Mouse (Mus musculus): ENCODE measurements around the gene Ripor3. TPM values are rescaled to one million over a fixed set of nuclear protein-coding genes. Genes with fewer than 3 reads are reported as not detected.
"Not testable (repeated sequence)": the region's sequence is repeated elsewhere in the genome, so short reads cannot be mapped to it uniquely, and the experiment has no call there.

Gene Ripor3
- total RNA-seq (2021), result under 1 TPM; 0.21 to 0.61 TPM
- long read RNA-seq, experiment 1, result 0 reads
- long read RNA-seq, experiment 2, result 0 reads

DNA sequence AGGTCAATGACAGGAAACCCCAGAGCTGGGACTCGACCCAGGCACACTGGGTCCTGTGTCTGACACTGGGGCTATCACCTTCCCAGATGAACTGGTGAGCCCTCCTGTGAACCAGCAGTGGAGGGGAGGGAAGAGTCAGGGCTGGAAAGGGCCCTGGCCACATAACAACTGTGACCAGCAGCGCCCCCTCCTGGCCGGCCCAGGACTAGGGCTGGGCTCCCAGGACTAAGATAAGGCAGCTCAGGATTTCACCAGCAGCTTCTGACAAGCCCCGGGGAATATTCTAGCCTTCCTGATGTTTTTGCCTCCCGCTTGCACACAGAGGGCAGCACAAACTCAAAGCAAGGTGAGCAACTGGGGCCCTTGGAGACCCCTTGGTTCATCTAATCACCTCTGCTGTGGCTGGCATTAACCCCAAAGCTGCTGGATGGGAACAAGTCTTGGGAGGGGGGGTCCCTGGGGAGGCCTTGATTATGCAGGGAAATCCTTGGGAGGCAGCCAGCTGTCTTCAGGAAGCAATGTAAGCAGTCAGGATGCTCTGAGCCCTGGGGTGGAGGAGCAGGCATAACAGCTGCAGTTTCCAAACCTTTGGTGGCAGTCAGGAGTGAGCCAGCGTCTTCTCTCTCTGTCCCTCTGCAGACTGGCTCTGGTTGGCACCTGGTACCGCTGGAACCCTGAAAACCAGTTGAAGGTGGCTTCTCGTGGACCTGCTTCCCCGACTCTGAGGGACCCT lies at the start of gene Ripor3:
Gene Ripor3 (minus strand): TSS at position 683 of the 733 bp plus-strand sequence.
- intact Hi-C loops (cut with DNase I), result loop anchor here (5.0 kb wide), 1 partner anchor 108 kb away; no protein-coding TSS in a partner anchor
- no peak within 1 kb of the TSS for H3K4me3 ChIP-seq
- peak; percentile 60 for TF ChIP-seq CTCF (IDR thresholded peaks at IDR 0.05)
- DNase-seq (ENCODE audit: extremely low spot score in 1 of 2, low spot score in 2 of 2), result peak in 1 of 2 experiments; percentile 37
- no peak within 1 kb of the TSS for H3K27ac ChIP-seq

DNA sequence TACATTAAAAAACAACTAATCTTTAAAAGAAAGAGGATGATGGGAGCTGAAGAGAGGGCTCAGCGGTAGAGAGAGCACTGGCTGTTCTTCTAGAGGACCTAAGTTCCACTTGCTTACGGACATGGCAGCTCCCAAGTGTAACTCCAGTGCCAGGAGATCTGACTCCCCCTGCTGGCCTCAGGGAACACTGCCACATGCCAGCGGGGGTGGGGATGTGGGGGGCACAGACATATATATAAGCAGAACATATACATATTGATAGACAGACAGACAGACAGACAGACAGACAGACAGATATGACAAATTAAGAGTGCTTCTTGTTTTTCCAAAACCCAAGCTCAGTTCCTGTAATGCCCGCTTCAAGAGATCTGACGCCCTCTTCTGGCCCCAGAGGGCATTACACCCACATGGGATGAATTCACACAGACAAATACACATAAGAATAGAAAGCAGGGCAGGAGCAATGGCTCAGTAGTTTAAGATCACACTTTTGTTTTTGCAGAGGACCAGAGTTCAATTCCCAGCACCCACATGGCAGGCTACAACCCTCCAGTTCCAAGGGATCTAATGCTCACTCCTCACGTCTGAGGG lies 48.9 kb upstream of the Ripor3 start:
- H3K27ac ChIP-seq, result no peak overlapping the region
- H3K4me3 ChIP-seq, result no peak overlapping the region
- intact Hi-C loops (cut with DNase I), result no loop called here
- peak; percentile 12 for TF ChIP-seq CTCF (IDR thresholded peaks at IDR 0.05)
- no peak for DNase-seq (ENCODE audit: extremely low spot score in 1 of 2, low spot score in 2 of 2)

DNA sequence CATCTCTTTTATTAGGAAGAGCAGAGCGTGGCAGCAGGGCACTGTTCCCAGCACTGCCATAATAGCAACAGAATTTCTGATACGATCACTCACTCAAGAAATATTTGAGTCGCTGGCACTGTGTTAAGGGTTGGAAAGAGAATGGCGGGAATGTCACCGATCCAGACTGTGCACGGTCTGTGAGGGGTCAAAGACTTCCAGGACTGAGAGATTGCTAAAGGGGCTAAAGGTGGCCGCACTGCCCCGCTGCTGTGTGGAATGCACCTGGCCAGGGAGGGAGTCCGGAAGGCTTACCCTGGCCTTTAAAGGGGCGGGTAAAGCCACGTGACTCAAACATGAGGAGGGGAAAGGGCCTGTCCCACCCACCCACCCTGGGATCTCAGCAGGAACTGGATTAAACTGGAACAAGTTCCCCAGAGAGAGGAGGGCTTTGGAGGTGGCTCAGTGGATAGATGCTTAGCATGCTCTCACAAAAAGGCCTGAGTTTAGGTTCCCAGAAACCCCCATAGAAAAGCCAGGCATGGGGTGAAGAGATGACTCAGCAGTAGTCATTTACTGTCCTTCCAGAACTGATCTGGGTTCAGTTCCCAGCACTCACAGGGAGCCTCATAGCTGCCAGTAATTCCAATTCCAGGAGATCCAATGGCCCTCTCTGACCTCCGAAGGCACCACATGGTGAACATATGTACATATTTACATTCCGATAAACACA lies 48.2 kb upstream of the Ripor3 start:
- H3K27ac ChIP-seq, result no peak overlapping the region
- H3K4me3 ChIP-seq, result no peak overlapping the region
- intact Hi-C loops (cut with DNase I), result no loop called here
- DNase-seq (ENCODE audit: extremely low spot score in 1 of 2, low spot score in 2 of 2), result no peak
- TF ChIP-seq CTCF (IDR thresholded peaks at IDR 0.05), result no peak

DNA sequence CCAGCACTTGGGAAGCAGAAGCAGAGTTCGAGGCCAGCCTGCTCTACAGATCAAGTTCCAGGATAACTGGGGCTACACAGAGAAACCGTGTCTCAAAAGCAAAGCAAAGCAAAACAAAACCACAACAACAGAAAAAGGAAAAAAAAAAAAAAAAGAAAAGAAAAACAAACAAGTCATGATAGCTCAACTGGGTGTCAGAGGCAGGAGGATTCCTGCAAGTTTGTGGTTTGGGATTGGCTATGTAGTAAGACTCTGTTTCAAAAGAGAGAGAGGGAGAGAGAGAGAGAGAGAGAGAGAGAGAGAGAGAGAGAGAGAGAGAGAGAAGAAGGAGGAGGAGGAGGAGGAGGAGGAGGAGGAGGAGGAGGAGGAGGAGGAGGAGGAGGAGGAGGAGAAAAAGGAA lies 47.5 kb upstream of the Ripor3 start:
- DNase-seq (ENCODE audit: extremely low spot score in 1 of 2, low spot score in 2 of 2); H3K4me3 ChIP-seq; H3K27ac ChIP-seq; intact Hi-C loops (cut with DNase I): not testable (repeated sequence)

DNA sequence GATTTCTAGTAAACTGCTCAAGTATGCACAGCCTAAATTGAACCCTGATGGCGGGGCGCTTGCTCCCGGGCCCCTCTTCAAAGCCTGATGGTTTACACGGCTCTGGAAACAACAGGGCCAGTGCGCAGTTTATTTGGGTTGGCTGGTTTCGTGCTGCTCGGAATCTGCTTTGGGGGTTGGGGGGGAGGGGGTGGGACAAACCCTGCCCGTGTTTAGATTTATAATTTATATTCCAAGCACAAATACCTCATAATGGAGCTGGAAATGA lies 46.2 kb upstream of the Ripor3 start:
- no peak overlapping the region for H3K4me3 ChIP-seq

DNA sequence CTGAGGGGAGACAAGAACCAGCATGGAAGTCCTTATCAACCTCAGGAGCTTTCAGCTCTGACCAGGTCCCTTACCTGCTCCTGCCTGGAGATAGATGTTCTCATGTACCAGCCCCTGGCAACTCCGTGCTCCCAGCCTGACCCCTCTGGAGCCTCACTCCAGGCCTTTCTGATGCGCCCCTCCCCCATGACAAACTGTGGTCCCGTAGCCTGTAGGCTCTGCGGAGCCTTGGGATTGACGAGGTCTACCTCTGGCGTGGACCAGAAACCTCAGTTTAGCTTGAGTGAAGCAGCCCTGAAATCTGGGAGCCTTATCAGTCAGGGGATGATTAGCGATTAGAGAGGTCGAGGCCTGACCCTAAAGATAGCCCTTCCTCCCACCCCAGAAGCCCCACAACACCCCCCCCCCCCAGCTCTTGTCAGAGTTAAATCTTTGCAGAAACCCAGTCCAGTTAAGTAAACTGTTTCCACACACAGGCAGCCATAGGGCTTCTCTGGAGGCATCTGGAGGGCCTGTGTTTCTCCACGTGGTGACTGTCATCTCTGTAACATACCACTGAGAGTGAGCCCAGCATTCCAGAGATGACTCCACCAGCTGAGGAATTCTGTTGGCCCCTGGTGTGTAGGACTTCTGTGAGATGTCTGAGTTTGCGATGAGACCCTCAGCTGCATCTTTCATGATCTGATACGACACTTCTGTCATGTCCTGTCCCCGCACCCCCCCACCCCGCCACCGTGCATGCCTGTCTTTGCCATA lies 45.7 kb upstream of the Ripor3 start:
- DNase-seq (ENCODE audit: extremely low spot score in 1 of 2, low spot score in 2 of 2), result no peak
- TF ChIP-seq CTCF (IDR thresholded peaks at IDR 0.05), result no peak
- no peak overlapping the region for H3K4me3 ChIP-seq
- intact Hi-C loops (cut with DNase I), result no loop called here
- no peak overlapping the region for H3K27ac ChIP-seq

More for the DNA sequence above, 46.2 kb upstream of the Ripor3 start:
- no peak overlapping the region for H3K27ac ChIP-seq
- no peak for DNase-seq (ENCODE audit: extremely low spot score in 1 of 2, low spot score in 2 of 2)
- no peak for TF ChIP-seq CTCF (IDR thresholded peaks at IDR 0.05)
- intact Hi-C loops (cut with DNase I), result no loop called here

DNA sequence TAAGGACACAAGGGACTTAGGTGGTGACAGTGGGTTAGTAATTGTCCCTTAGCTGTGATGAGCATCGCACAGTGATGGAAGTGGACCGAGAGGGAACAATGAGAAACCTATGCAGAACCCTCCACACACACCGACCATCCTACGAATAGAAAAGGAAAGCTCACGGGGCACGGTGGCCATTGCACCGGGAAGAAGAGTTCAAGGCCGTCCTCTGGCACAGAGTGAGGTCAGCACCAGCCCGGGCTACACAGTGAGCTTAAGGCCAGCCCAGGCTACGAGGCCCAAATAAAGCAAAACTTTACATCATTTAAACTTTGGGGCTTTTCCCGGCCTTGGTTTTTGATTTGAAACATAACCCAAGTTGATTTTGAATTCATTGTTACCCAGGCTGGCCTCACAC lies 43.7 kb upstream of the Ripor3 start:
- no peak for TF ChIP-seq CTCF (IDR thresholded peaks at IDR 0.05)
- no peak for DNase-seq (ENCODE audit: extremely low spot score in 1 of 2, low spot score in 2 of 2)
- no peak overlapping the region for H3K4me3 ChIP-seq
- intact Hi-C loops (cut with DNase I), result no loop called here
- H3K27ac ChIP-seq, result no peak overlapping the region

DNA sequence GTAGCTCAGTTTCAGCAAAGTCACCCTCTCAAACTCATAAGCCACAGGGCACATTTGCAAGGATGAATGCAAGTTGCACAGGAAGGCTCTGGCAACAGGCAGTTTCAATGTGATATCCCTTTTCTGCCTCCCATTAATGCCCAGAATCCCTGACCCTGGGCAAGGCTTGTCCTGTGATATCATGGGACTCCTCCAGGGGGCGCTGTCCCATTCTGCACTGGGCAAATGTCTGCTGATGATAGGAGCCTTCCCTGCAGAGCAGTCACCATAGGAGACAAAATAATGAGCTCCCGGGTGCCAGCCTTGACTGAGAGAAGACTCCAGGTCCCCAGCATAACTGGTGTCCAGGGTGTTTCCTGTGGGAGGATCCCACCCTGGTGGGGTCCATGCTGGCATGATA lies 42.3 kb upstream of the Ripor3 start:
- DNase-seq (ENCODE audit: extremely low spot score in 1 of 2, low spot score in 2 of 2), result no peak
- no peak overlapping the region for H3K27ac ChIP-seq
- intact Hi-C loops (cut with DNase I), result no loop called here
- TF ChIP-seq CTCF (IDR thresholded peaks at IDR 0.05), result peak; percentile 63
- H3K4me3 ChIP-seq, result no peak overlapping the region

DNA sequence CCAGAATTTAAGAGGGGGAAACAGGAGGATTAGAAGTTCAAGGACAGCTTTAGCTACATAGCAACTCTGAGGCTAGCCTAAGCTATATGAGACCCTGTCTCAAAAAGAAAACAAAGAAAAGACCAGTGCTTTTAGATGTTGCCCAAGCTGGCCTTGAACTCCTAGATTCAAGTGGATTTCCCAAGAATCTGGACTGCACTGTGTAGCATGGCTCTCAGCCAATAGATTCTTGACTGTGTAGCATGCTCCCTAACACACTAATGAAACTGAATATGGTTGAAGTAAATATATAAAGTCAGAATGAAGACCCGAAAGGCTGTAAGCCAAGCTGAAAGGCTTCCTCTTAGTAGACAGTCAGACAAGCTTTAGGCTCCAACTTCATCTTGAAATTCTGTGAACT lies 41.7 kb upstream of the Ripor3 start:
- no peak for DNase-seq (ENCODE audit: extremely low spot score in 1 of 2, low spot score in 2 of 2)
- Histone ChIP-seq H3K27ac (no peak overlapping the region), H3K4me3 (no peak overlapping the region)
- TF ChIP-seq CTCF (IDR thresholded peaks at IDR 0.05), result no peak
- intact Hi-C loops (cut with DNase I), result no loop called here

DNA sequence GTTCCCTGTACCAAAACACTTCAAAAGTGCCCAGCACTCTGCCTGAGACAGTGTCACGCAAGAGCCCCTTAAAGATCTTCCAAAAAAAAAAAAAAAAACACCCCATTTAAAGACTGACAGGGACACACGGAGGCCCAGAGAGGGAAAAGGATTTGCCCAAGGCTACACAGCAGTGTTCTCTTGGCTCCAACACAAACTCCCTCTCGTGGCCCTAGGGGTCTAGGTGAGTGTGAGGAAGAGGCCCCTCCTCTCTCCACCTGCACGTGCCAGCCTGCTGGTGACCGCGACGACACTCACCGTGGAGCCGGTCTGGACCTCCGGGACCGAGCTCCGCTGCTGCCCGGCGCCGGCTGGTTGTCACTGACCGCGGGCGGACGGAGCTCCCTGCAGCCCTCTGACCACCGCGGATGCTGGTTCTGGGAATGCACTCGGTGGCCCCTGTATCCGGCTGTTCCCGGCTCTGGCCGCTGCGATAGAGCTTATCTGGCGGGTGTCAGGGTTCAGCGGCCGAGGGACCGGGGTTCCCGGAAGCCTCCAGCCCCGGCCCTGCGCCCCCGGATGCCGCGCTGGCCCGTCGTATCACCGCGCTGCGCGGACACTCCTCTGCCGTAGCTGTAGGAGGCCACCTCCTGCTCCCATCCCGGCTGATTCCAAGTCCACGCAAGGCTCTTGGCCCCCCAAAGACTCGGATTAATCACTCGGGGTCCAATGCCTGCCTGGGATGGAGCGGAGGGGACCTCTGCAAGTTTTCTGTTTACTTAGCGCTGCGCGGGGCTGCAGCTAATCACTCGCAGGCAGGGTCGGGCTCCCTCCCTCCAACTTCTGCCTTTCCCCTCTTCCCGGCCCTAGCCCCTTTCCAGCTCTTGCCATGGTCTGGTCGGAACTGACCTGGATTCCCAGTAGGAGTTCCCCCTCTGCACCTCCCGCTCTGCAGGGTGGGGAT lies 39.9 kb upstream of the Ripor3 start:
- Histone ChIP-seq H3K4me3 (peak overlapping the region; percentile 32), H3K27ac (no peak overlapping the region)
- no peak for DNase-seq (ENCODE audit: extremely low spot score in 1 of 2, low spot score in 2 of 2)
- no peak for TF ChIP-seq CTCF (IDR thresholded peaks at IDR 0.05)
- intact Hi-C loops (cut with DNase I), result no loop called here

All from left cerebral cortex, adult 2 months (tissue).